Mouse (Mus musculus): ENCODE results near the gene Nipa2.

DNA sequence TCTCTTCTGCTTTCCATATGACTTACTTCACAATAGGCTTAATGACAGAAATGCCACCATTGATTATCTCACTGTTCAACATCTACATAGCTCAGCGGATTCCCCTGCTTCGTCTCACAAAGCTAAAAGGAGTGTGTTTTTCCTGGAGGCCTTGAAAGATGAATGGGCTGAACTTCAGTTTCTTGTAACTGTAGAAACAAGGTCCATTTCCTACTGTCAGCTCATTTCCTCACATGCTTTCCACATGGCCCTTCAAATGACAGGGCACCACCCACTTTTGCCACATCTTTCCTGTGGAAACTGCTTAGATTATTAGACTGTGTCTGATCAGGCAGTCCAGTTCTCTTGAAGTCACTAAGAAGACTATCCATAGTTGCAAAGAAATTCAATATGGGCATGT, 33.6 kb downstream of the Nipa2 start:
- TF ChIP-seq CTCF (conservative IDR thresholded peaks at IDR 0.05; ENCODE audit: low read length): no peak
- TF ChIP-seq POU5F1 (IDR thresholded peaks at IDR 0.05; ENCODE audit: borderline replicate concordance, low read length): no peak
- TF ChIP-seq NANOG (IDR thresholded peaks at IDR 0.05; ENCODE audit: borderline replicate concordance, low read length): no peak
